Mouse (Mus musculus): ENCODE data around the gene Hdac1. TPM values are rescaled to one million over a fixed set of nuclear protein-coding genes. Genes with fewer than 3 reads are reported as not detected.

Gene Hdac1
- 158 TPM for polyA plus RNA-seq (2017; shearing (Covaris generic))

GRCm38 (mm10) chr4:129542592-129543141 is at the start of gene Hdac1:
TSS of gene Hdac1 (minus strand) at chr4:129542713.

GRCm38 (mm10) chr4:129578466-129578865 is 36.0 kb upstream of the Hdac1 start, which contains the start of gene Fam167b:
TSS of gene Fam167b (minus strand) at chr4:129578549.

GRCm38 (mm10) chr4:129573430-129573829 is 30.9 kb upstream of the Hdac1 start, which contains the start of gene Lck:
TSS of gene Lck (minus strand) at chr4:129573641.

GRCm38 (mm10) chr4:129513086-129513767 is 29.3 kb downstream of the Hdac1 start, which contains the start of gene Marcksl1:
TSS of gene Marcksl1 (plus strand) at chr4:129513581.

GRCm38 (mm10) chr4:129490972-129491880 is 51.3 kb downstream of the Hdac1 start, which contains the start of the genes Tssk3 and Fam229a:
TSS of gene Tssk3 (minus strand) at chr4:129491022.
TSS of gene Fam229a (plus strand) at chr4:129491190.

Other genes with a start within 250 kb of the Hdac1 start
- 265 TPM for gene Rbbp4, start 207.3 kb downstream of the Hdac1 start, polyA plus RNA-seq (2017; shearing (Covaris generic))
- 37.8 TPM for gene Zbtb8os, start 207.0 kb downstream of the Hdac1 start, polyA plus RNA-seq (2017; shearing (Covaris generic))
- 3.1 TPM for gene Zbtb8a, start 164.6 kb downstream of the Hdac1 start, polyA plus RNA-seq (2017; shearing (Covaris generic))
- not detected for gene Zbtb8b, start 101.9 kb downstream of the Hdac1 start, polyA plus RNA-seq (2017; shearing (Covaris generic))
- gene Bsdc1, start 81.1 kb downstream of the Hdac1 start, polyA plus RNA-seq (2017; shearing (Covaris generic)) = 77.9 TPM
- gene Tssk3, start 51.7 kb downstream of the Hdac1 start, polyA plus RNA-seq (2017; shearing (Covaris generic)) = not detected
- gene Fam229a, start 51.5 kb downstream of the Hdac1 start, polyA plus RNA-seq (2017; shearing (Covaris generic)) = not detected
- gene Marcksl1, start 29.1 kb downstream of the Hdac1 start, polyA plus RNA-seq (2017; shearing (Covaris generic)) = 56.0 TPM
- 1,252 TPM for gene Lck, start 30.9 kb upstream of the Hdac1 start, polyA plus RNA-seq (2017; shearing (Covaris generic))
- not detected for gene Fam167b, start 35.8 kb upstream of the Hdac1 start, polyA plus RNA-seq (2017; shearing (Covaris generic))
- gene Eif3i, start 57.9 kb upstream of the Hdac1 start, polyA plus RNA-seq (2017; shearing (Covaris generic)) = 172 TPM
- gene Tmem234, start 58.0 kb upstream of the Hdac1 start, polyA plus RNA-seq (2017; shearing (Covaris generic)) = 166 TPM
- 3.4 TPM for gene Dcdc2b, start 71.5 kb upstream of the Hdac1 start, polyA plus RNA-seq (2017; shearing (Covaris generic))
- 15.5 TPM for gene Iqcc, start 76.4 kb upstream of the Hdac1 start, polyA plus RNA-seq (2017; shearing (Covaris generic))
- 24.3 TPM for gene Ccdc28b, start 81.2 kb upstream of the Hdac1 start, polyA plus RNA-seq (2017; shearing (Covaris generic))
- 52.7 TPM for gene Txlna, start 98.4 kb upstream of the Hdac1 start, polyA plus RNA-seq (2017; shearing (Covaris generic))
- 23.1 TPM for gene Kpna6, start 130.1 kb upstream of the Hdac1 start, polyA plus RNA-seq (2017; shearing (Covaris generic))
- gene Tmem39b, start 154.1 kb upstream of the Hdac1 start, polyA plus RNA-seq (2017; shearing (Covaris generic)) = 20.7 TPM
- gene Khdrbs1, start 199.6 kb upstream of the Hdac1 start, polyA plus RNA-seq (2017; shearing (Covaris generic)) = 152 TPM